In the genomic region with DNA sequence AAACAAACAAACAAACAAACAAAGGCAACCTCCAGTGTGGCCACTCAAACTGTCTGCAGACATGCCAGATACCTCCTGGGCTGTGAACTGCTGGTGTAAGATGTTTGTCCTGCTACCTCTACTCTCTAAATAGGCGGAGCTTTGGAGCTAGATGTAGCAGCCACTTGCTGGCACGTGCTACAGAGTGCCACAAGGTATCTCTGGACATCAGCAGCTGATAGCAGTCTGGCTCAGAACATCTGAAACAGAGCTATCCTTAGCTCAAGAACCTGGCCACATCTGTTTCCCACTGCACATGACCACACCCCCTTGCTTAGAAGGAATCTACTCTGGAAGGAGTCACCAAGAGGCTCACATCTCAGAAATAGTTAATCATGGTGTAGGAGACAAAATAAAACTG, we compare ENCODE assay signal across 21 mouse cellular contexts. TPM values are rescaled to one million over a fixed set of nuclear protein-coding genes. Genes with fewer than 3 reads are reported as not detected.
"Had no signal": no experiment of that assay in that cellular context is flagged by ENCODE, and none has a peak within 500 bp of the region (broad histone marks: within the 10 kb centered on the region; RNA-seq: fewer than 3 reads in every experiment).

No protein-coding gene starts in this region.

- H3K27me3 ChIP-seq: midbrain, embryonic 12.5 days; midbrain, embryonic 15.5 days; neural tube, embryonic 12.5 days; stomach, embryonic 15.5 days had no signal

- H3K27ac ChIP-seq: left cerebral cortex, adult 2 months; liver, embryonic 13.5 days; macrophage; midbrain, embryonic 12.5 days; midbrain, embryonic 15.5 days; neural tube, embryonic 12.5 days; stomach, embryonic 15.5 days had no signal

- ATAC-seq: midbrain, embryonic 15.5 days had no signal

- H3K9me3 ChIP-seq: liver, embryonic 13.5 days; megakaryocyte, embryonic 14.5 days; midbrain, embryonic 12.5 days; midbrain, embryonic 15.5 days; neural tube, embryonic 12.5 days; stomach, embryonic 15.5 days had no signal

- H3K4me3 ChIP-seq: left cerebral cortex, adult 2 months; liver, embryonic 13.5 days; megakaryocyte, embryonic 14.5 days; midbrain, embryonic 12.5 days; midbrain, embryonic 15.5 days; neural tube, embryonic 12.5 days; stomach, embryonic 15.5 days had no signal

- H3K36me3 ChIP-seq: liver, embryonic 13.5 days; midbrain, embryonic 12.5 days; midbrain, embryonic 15.5 days; neural tube, embryonic 12.5 days; stomach, embryonic 15.5 days had no signal

- H3K9ac ChIP-seq: liver, embryonic 13.5 days; midbrain, embryonic 12.5 days; midbrain, embryonic 15.5 days; neural tube, embryonic 12.5 days; stomach, embryonic 15.5 days had no signal

- DNase-seq: kidney, postnatal 36 days; layer of hippocampus, postnatal 36 days; liver, embryonic 13.5 days; lung, adult 2 months; right cerebral cortex, postnatal 4 days; spleen, adult 18-20 months; thymus, postnatal 25 days had no signal

- H3K4me1 ChIP-seq: midbrain, embryonic 15.5 days had no signal

- H3K4me2 ChIP-seq: liver, embryonic 13.5 days; midbrain, embryonic 12.5 days; midbrain, embryonic 15.5 days; neural tube, embryonic 12.5 days; stomach, embryonic 15.5 days had no signal

RNA-seq across cellular contexts. Expression of gene Zdhhc19, which starts 10.9 kb away (rescaled TPM):
- polyA plus RNA-seq: kidney, embryonic 14.5 days; limb, embryonic 11.5 days; limb, embryonic 14.5 days; liver, adult 2 months; liver, embryonic 13.5 days; liver, embryonic 16.5 days; lung, adult 2 months; lung, embryonic 16.5 days; macrophage; midbrain, embryonic 12.5 days; midbrain, embryonic 15.5 days; neural tube, embryonic 12.5 days; thymus, postnatal 0 days had no signal
